Mouse (Mus musculus) spleen, postnatal 36 days (tissue): ENCODE data around the gene Atp13a4.

ENCODE experiments used
- DNase-seq, 2 experiments: peaks; one replicate each; pipeline ENCODE4 v3.0.0; 2022; ENCODE audit warnings: low spot score in 2 of 2, mixed read lengths in 1 of 2

Atp13a4 gene

GRCm38 (mm10) chr16:29544829-29545228 lies at the start of gene Atp13a4:
Gene Atp13a4, minus strand, starts transcription at chr16:29544864.
- DNase-seq = no peak

GRCm38 (mm10) chr16:29592171-29592570 lies 47.5 kb upstream of the Atp13a4 start:
- no peak for DNase-seq

GRCm38 (mm10) chr16:29579787-29580176 lies 35.1 kb upstream of the Atp13a4 start:
- DNase-seq = no peak

- DNase-seq = peak; percentile 90 to 94
Measured at GRCm38 (mm10) chr16:29579167-29579786, 34.6 kb upstream of the Atp13a4 start, which contains the start of gene Opa1. Gene Opa1, plus strand, starts transcription at chr16:29579334.

- no peak for DNase-seq
Measured at GRCm38 (mm10) chr16:29575620-29576019, 31.0 kb upstream of the Atp13a4 start.

- no peak for DNase-seq
Measured at GRCm38 (mm10) chr16:29574013-29574412, 29.3 kb upstream of the Atp13a4 start.

GRCm38 (mm10) chr16:29560869-29561268 lies 16.2 kb upstream of the Atp13a4 start:
- DNase-seq = peak in 1 of 2 experiments; percentile 7

- DNase-seq = no peak
Measured at GRCm38 (mm10) chr16:29560454-29560853, 15.8 kb upstream of the Atp13a4 start.

GRCm38 (mm10) chr16:29559667-29560066 lies 15.0 kb upstream of the Atp13a4 start:
- DNase-seq = no peak

GRCm38 (mm10) chr16:29541261-29541683 lies 3.4 kb downstream of the Atp13a4 start:
- no peak for DNase-seq

- no peak for DNase-seq
Measured at GRCm38 (mm10) chr16:29539906-29540305, 4.8 kb downstream of the Atp13a4 start.

- DNase-seq = no peak
Measured at GRCm38 (mm10) chr16:29536411-29537204, 8.1 kb downstream of the Atp13a4 start.

GRCm38 (mm10) chr16:29535866-29536265 lies 8.8 kb downstream of the Atp13a4 start:
- DNase-seq = no peak

GRCm38 (mm10) chr16:29533641-29534040 lies 11.0 kb downstream of the Atp13a4 start:
- DNase-seq = no peak

- DNase-seq = no peak
Measured at GRCm38 (mm10) chr16:29527085-29527484, 17.6 kb downstream of the Atp13a4 start.

- DNase-seq = no peak
Measured at GRCm38 (mm10) chr16:29526585-29526984, 18.1 kb downstream of the Atp13a4 start.

- DNase-seq = no peak
Measured at GRCm38 (mm10) chr16:29512495-29512894, 32.2 kb downstream of the Atp13a4 start.

- DNase-seq = no peak
Measured at GRCm38 (mm10) chr16:29510743-29511142, 33.9 kb downstream of the Atp13a4 start.

- no peak for DNase-seq
Measured at GRCm38 (mm10) chr16:29509881-29510280, 34.8 kb downstream of the Atp13a4 start.

- DNase-seq = no peak
Measured at GRCm38 (mm10) chr16:29504671-29505070, 40.0 kb downstream of the Atp13a4 start.

GRCm38 (mm10) chr16:29504198-29504597 lies 40.5 kb downstream of the Atp13a4 start:
- no peak for DNase-seq

GRCm38 (mm10) chr16:29491031-29491430 lies 53.6 kb downstream of the Atp13a4 start:
- DNase-seq = no peak

GRCm38 (mm10) chr16:29481439-29481838 lies 63.2 kb downstream of the Atp13a4 start:
- DNase-seq = no peak
